Mouse (Mus musculus) heart, postnatal 14 days (tissue): ENCODE results near the gene Vmn2r116. TPM values are rescaled to one million over a fixed set of nuclear protein-coding genes. Genes with fewer than 3 reads are reported as not detected.
"Not testable (repeated sequence)": the region's sequence is repeated elsewhere in the genome, so short reads cannot be mapped to it uniquely, and the experiment has no call there.

Experiments used
- DNase-seq, 2 experiments: peaks; one replicate each; pipeline ENCODE4 v3.0.0; 2021 to 2022
- intact Hi-C: fragments of 180-260 bp; cut with DNase I; formaldehyde crosslinking; loops from one replicate; pipeline ENCODE4 v1.15.1; 2025
- long read RNA-seq, 2 experiments: library from polyadenylated mRNA; stranded (forward); transcript quantifications; one replicate each; pipeline ENCODE4 v2.0.0; 2021
- total RNA-seq, 2 experiments: library from RNA; stranded (reverse); gene quantifications; 2 replicates each; pipeline ENCODE4 v1.2.3; 2021

Vmn2r116 gene
- not detected for total RNA-seq
- long read RNA-seq, experiment 1, result 0 reads
- long read RNA-seq, experiment 2, result 0 reads

DNA sequence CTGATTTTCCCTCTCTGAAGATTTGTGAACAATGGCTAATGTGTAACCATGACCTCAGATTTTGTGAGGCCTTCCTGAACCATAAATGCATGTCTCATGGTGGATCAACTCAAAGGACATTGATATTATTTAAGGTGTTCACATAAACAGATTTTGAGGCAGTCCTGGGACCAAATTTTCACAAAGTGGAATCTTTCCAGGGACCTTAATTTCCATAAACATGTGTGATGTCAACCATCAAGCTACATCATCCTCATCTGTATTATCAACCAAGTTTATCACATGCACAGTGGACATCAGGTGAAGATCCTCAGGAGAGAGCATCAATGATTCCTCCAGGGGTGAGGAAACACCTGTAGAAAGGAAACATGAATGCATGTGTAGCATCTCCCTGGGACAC is at the start of gene Vmn2r116:
Vmn2r116 (plus strand) TSS at position 301 of the 400 bp plus-strand sequence.
- intact Hi-C loops, DNase-seq: not testable (repeated sequence)

DNA sequence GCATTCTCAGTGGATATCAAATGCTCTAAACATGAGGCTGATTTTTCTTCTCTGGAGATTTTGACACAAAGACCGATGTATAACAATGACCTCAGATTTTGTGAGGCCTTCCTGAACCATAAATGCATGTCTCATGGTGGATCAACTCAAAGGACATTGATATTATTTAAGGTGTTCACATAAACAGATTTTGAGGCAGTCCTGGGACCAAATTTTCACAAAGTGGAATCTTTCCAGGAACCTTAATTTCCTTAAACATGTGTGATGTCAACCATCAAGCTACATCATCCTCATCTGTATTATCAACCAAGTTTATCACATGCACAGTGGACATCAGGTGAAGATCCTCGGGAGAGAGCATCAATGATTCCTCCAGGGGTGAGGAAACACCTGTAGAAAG is 41.0 kb upstream of the Vmn2r116 start, which contains the start of gene Vmn2r115:
Vmn2r115 (plus strand) TSS at position 301 of the 400 bp plus-strand sequence.
- intact Hi-C loops, DNase-seq: not testable (repeated sequence)

DNA sequence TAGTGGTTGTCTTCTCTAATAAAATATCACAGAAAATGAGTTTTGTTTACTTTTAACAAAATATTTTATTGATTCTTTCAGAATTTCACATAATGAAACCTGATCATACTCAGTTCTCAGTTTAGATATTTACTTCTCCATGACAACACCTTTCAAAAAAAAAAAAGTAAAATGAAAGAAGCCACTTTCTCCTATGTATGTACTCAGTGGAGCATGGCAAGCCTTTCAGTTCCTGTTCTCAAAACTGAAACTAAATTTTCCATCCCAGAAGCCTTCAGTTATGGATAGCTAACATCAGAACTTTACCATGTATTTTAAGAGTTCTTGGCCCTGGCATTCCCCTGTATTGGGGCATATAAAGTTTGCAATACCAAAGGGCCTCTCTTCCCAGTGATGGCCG is 32.8 kb upstream of the Vmn2r116 start:
- intact Hi-C loops, result no loop called here
- DNase-seq, result no peak

DNA sequence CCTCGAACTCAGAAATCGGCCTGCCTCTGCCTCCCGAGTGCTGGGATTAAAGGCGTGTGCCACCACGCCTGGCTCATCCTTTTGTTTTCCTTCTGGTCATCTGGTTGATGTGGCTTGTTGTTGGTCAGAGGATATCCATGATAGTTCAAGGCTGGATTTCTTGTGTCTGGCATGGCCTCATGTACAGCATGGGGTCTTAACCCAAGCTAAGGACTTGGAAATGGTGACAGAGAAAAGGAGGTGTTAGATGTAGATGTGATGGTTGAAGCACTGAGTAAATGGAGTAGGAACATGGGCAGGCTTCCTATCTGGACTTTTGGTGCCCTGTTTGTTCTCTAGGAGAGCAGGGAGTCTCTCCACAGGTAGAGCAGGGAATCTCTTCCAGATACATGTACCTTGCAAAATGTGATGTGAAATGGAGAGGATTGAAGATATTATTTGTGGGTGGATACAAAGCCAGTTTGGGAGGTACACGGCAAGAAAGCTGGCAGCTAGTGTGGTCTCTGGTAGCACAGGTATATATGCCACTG is 48.8 kb downstream of the Vmn2r116 start:
- intact Hi-C loops, result loop anchor here (2.0 kb wide), 1 partner anchor 80 kb away; no protein-coding TSS in a partner anchor
- DNase-seq, result no peak

Other genes starting within 250 kb of the Vmn2r116 start
- gene Zfp40, start 191.4 kb upstream of the Vmn2r116 start, total RNA-seq, result 1 to 10 TPM; 6.0 to 6.2 TPM
- gene Vmn2r114, start 72.1 kb upstream of the Vmn2r116 start, total RNA-seq, result not detected
- gene Vmn2r115, start 40.9 kb upstream of the Vmn2r116 start, total RNA-seq, result not detected
- not detected for gene Vmn2r117, start 95.1 kb downstream of the Vmn2r116 start, total RNA-seq
- gene Zfp213, start 179.6 kb downstream of the Vmn2r116 start, total RNA-seq, result 1 to 10 TPM; 4.9 to 5.8 TPM
- gene Zfp13, start 214.9 kb downstream of the Vmn2r116 start, total RNA-seq, result 1 to 10 TPM; 4.3 to 5.0 TPM
- gene Zscan10, start 216.3 kb downstream of the Vmn2r116 start, total RNA-seq, result not detected